ENCODE assay signal across 16 mouse cellular contexts in the genomic region with DNA sequence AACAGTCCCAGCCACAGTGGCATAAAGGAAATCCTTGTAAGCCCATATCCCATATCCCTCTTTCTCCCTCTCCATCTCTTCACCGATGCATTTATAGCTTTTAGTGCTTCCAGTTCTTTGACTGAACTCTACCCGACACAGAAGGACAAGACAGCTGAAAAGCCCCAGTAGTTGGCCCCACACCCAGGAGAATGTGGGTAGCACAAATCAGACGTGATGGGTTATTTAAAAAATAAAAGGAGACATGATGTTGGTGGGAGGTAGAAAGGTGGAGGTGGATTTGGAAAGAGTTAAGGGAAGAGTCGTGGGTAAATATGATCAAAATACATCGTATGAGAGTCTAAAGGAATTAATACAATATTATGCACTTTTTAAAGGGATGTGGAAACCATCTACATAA. TPM values are rescaled to one million over a fixed set of nuclear protein-coding genes. Genes with fewer than 3 reads are reported as not detected.
A peak's percentile ranks its signal among the peaks of the same experiment; 100 is the strongest.
DNase-seq lines count a peak whose midpoint lies in the region.
"Had no signal": no experiment of that assay in that cellular context is flagged by ENCODE, and none has a peak within 500 bp of the region (broad histone marks: within the 10 kb centered on the region; RNA-seq: fewer than 3 reads in every experiment).

No protein-coding gene starts in this region.

- peak; percentile 29 to 37 for DNase-seq in cerebellum, postnatal 10 days
- DNase-seq in cerebellum, postnatal 14 days, result no peak
- peak; percentile 42 for DNase-seq in layer of hippocampus, adult 9-11 months
- DNase-seq in layer of hippocampus, postnatal 25 days (ENCODE audit: extremely low spot score in 1 of 2, low spot score in 1 of 2), result no peak
- peak; percentile 65 for DNase-seq in brain, adult 2 months (ENCODE audit: low read depth, low spot score)
- DNase-seq in embryo, embryonic 11 days, result no peak
- DNase-seq: adrenal gland, adult 8-10 months; adrenal gland, postnatal 14 days; adrenal gland, postnatal 36 days; B cell, adult 2 months; cerebellum, adult 11 months; cerebellum, adult 18-20 months; cerebellum, adult 8-10 months; cerebellum, adult 9-11 months; cerebellum, postnatal 36 days had no signal

RNA-seq across cellular contexts. Expression of gene Trim9, which starts 40.4 kb away (rescaled TPM):
- total RNA-seq in layer of hippocampus, postnatal 25 days (2021), result 100 to 1,000 TPM; 295 to 339 TPM
- total RNA-seq: CH12.LX had no signal

Comparison
In these comparisons a context has a peak if more than half of its experiments do, and no peak if none do; other contexts are left out.
1. DNase-seq: peak in cerebellum, postnatal 10 days (2 of 2), layer of hippocampus, adult 9-11 months (single experiment) and brain, adult 2 months (single experiment); none in cerebellum, postnatal 14 days (0 of 2), layer of hippocampus, postnatal 25 days (0 of 2) and embryo, embryonic 11 days (single experiment).